In the genomic region with DNA sequence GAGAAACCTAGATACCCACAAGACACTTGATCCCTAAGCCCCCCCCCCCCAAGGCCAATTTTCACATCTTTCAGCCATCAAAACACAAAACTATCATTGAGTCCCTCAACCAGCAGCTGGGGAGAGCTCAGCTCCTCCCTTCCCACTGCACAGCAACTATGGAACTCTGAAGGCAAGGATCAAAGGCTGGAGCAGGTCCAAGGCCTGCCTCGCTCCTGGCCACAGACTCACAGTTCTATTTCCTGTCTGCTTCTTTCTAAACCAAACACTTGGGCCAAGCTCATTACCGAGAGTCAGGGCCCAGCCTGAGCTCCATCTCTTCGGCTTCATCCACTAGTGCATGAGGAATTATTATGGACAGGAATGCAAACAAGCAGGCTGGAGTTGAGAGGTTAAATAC, we compare ENCODE assay signal across 8 mouse cellular contexts. TPM values are rescaled to one million over a fixed set of nuclear protein-coding genes. Genes with fewer than 3 reads are reported as not detected.
DNase-seq lines count a peak whose midpoint lies in the region; ATAC-seq and TF ChIP-seq lines count a peak whose summit lies in the region.

No protein-coding gene starts in this region.

- DNase-seq in cerebellum, adult 11-12 months, result peak; percentile 62
- DNase-seq in fibroblast of lung, adult 2 months (ENCODE audit: low read depth), result peak; percentile 78
- peak; percentile 95 for DNase-seq in kidney, postnatal 0 days (ENCODE audit: low spot score)
- no peak for DNase-seq in liver, embryonic 11.5 days (ENCODE audit: low spot score)
- DNase-seq in retina, postnatal 7 days (ENCODE audit: low read depth, low spot score), result peak; percentile 21

- H3K4me3 ChIP-seq in heart, embryonic 13.5 days, result no peak overlapping the region
- H3K4me3 ChIP-seq in kidney, postnatal 0 days (replicated peaks; ENCODE audit: low read depth, low read length), result no peak overlapping the region
- H3K4me3 ChIP-seq in liver, embryonic 11.5 days (ENCODE audit: low read depth, low read length), result no peak overlapping the region

- no peak for TF ChIP-seq CTCF in kidney, postnatal 0 days (IDR thresholded peaks at IDR 0.05; ENCODE audit: low read depth)

- ATAC-seq in cerebellum, adult (ENCODE audit: insufficient number of reproducible peaks, low FRiP score, low TSS enrichment), result no peak
- no peak; the same call in 1 of the 2 replicates for ATAC-seq in heart, embryonic 13.5 days (ENCODE audit: extremely low read depth, insufficient number of reproducible peaks, low FRiP score, low TSS enrichment)
- peak; percentile 45 for ATAC-seq in kidney, postnatal 0 days (replicated peaks; ENCODE audit: low FRiP score, low read depth)
- ATAC-seq in liver, embryonic 11.5 days (replicated peaks; ENCODE audit: low FRiP score), result no peak
- ATAC-seq in inflammation-experienced regulatory T-cells, adult 6 months, result no peak

- H3K27me3 ChIP-seq in heart, embryonic 13.5 days (replicated peaks), result no peaks in the 10 kb centered on the region
- H3K27me3 ChIP-seq in kidney, postnatal 0 days (ENCODE audit: insufficient read depth, low read length), result no peaks in the 10 kb centered on the region
- H3K27me3 ChIP-seq in liver, embryonic 11.5 days (replicated peaks; ENCODE audit: control insufficient read depth, insufficient read depth, low read length), result no peaks in the 10 kb centered on the region

- no peaks in the 10 kb centered on the region for H3K36me3 ChIP-seq in heart, embryonic 13.5 days
- no peaks in the 10 kb centered on the region for H3K36me3 ChIP-seq in kidney, postnatal 0 days (ENCODE audit: insufficient read depth, low read length)
- H3K36me3 ChIP-seq in liver, embryonic 11.5 days (ENCODE audit: control insufficient read depth, insufficient read depth, low read length), result no peaks in the 10 kb centered on the region

- peak overlapping the region; percentile 67 for H3K9ac ChIP-seq in heart, embryonic 13.5 days
- no peak overlapping the region for H3K9ac ChIP-seq in kidney, postnatal 0 days (ENCODE audit: low read depth, low read length)
- no peak overlapping the region for H3K9ac ChIP-seq in liver, embryonic 11.5 days (ENCODE audit: low read depth, low read length)

- H3K27ac ChIP-seq in heart, embryonic 13.5 days (replicated peaks), result peak overlapping the region; percentile 93
- peak overlapping the region; percentile 67 for H3K27ac ChIP-seq in kidney, postnatal 0 days
- peak overlapping the region; percentile 42 for H3K27ac ChIP-seq in liver, embryonic 11.5 days (ENCODE audit: low read depth, low read length)

- peaks cover 60% of the 10 kb centered on the region for H3K4me1 ChIP-seq in heart, embryonic 13.5 days
- H3K4me1 ChIP-seq in kidney, postnatal 0 days (replicated peaks; ENCODE audit: insufficient read depth, low read length), result peaks cover 24% of the 10 kb centered on the region
- H3K4me1 ChIP-seq in liver, embryonic 11.5 days (replicated peaks; ENCODE audit: control insufficient read depth, insufficient read depth, low read length), result peaks cover 14% of the 10 kb centered on the region

- no peaks in the 10 kb centered on the region for H3K9me3 ChIP-seq in heart, embryonic 13.5 days
- no peaks in the 10 kb centered on the region for H3K9me3 ChIP-seq in kidney, postnatal 0 days (replicated peaks; ENCODE audit: low read length)
- no peaks in the 10 kb centered on the region for H3K9me3 ChIP-seq in liver, embryonic 11.5 days (ENCODE audit: control insufficient read depth, low read length)

- 18% methylated on average over 3 of the region's 3 CpGs for WGBS in heart, embryonic 13.5 days
- WGBS in kidney, postnatal 0 days, result 8% methylated on average over 3 of the region's 3 CpGs
- WGBS in liver, embryonic 11.5 days, result 55% methylated on average over 3 of the region's 3 CpGs

- peak overlapping the region; percentile 49 for H3K4me2 ChIP-seq in heart, embryonic 13.5 days
- H3K4me2 ChIP-seq in kidney, postnatal 0 days (ENCODE audit: low read length), result no peak overlapping the region
- no peak overlapping the region for H3K4me2 ChIP-seq in liver, embryonic 11.5 days

RNA-seq across cellular contexts. Expression of a gene that starts 58.9 kb away (rescaled TPM):
- 5.2 and 5.8 TPM in 2 replicates for polyA plus RNA-seq in heart, embryonic 13.5 days (2015; fragmentation: Nextera tagmentation; extraction: Ambion mirVana)
- polyA plus RNA-seq in kidney, postnatal 0 days (2015; fragmentation: Nextera tagmentation; extraction: Ambion mirVana), result 16.2 and 16.4 TPM in 2 replicates
- polyA plus RNA-seq in liver, embryonic 11.5 days (2014; fragmentation: Nextera tagmentation; extraction: Ambion mirVana), result 4.0 and 4.4 TPM in 2 replicates
- polyA plus RNA-seq in inflammation-experienced regulatory T-cells, adult 6 months (2017; shearing (Covaris generic)), result not detected

Comparison
In these comparisons a context has a peak if more than half of its experiments do, and no peak if none do; other contexts are left out.
1. H3K27ac ChIP-seq: peak in every context shown above with its lines; median percentile 93 in heart, embryonic 13.5 days; 67 in kidney, postnatal 0 days; 42 in liver, embryonic 11.5 days.